Mouse (Mus musculus) NIH3T3 (cell line): ENCODE data around the gene Dusp12.

Experiments
- DNase-seq: peaks from one replicate; pipeline ENCODE4 v3.0.0-alpha.2; 2012; ENCODE audit warnings: low read depth

Dusp12 gene

DNA sequence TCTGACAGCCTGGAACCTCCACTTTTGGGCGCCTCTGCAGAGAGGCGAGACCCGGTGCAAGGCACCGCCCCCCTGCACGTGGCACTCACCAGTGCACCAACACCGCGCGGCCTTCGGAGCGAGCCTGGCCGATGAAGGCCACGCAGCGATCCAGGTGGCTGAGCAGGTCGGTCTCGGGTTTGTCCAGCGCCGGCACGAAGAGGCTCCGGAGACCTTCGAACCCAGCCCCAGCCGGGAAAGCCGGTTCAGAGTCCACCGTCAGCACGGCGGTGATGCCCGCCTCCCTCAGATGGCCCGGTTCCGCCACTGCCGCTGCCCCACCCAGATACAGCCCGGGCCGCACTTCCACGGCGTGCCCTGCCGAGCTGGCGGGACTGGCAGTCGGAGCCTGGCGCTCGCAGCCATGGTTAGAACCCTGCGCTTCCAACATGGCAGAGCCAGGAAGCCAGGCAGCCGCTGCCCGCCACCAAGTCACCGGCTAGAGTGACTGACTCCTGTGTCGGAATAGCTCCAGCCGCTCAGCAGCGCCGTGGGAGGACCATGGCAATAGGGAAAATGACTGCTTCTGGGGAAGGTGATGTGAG is at the start of gene Dusp12, which contains the start of gene Gm26620:
TSS of gene Dusp12 (minus strand) at position 563 of the 584 bp plus-strand sequence.
TSS of gene Gm26620 (plus strand) at position 88 of the 584 bp plus-strand sequence.
- DNase-seq, result peak; percentile 95

DNA sequence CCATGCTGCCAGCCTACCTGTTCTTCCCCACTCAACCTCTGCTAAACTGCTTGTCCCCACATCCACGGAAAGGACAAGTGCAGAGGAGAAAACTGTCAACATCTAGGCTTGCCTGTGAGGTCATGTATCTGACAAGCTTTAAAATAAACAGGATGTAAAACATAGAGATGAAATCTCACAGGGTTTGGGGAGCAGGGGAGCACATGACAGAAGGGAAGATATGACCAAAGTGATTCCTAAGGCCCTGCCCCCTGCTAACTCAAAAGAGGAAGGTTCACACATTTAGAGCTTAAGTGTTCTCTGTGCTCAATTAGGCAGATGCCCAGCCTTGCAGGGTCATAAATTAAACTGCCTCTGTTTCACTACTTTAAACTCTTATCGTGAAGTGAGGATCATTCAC is 49.0 kb upstream of the Dusp12 start:
- DNase-seq, result no peak

DNA sequence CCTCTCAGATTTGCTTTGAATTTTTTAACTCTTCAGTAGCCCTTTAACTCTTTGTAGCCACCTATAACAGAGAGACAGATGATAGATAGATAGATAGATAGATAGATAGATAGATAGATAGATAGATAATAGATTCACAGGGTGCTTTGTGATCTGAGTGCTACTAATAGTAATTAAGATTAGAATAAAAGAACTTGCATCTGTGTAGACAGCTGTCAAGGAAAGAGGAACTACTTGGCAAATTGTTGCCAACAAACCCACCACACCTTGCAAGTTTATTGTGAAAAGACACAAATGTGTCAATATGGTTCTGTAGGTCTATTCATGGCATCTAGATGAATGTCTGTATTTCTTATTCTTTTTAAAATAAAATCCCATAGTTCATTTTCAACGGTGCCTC is 48.6 kb upstream of the Dusp12 start:
- DNase-seq, result no peak

DNA sequence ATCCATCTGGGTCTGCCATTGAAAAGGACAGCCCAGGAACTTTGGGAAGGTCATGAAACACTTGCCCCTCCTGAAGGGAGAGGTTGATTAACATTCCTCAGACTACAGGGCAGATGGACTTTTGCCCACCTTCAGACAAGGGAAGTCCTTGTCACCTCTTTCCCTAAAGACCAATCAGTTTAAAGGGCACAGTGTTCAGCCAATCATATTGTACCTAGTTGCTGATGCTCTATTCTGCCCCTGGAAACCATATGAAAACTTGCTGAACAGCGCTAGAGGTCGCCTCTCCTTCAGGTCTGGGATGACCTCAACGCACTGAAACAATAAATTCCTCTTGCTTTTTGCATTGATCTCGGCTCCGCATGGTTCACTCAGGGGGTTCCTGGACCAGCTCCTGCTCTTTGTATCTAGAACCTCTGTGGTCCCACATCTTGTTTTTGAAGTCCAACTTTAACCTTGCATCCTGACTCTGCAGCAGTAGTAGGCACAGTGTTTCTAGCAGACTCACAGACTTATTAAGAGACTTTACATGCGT is 48.1 kb upstream of the Dusp12 start:
- no peak for DNase-seq

DNA sequence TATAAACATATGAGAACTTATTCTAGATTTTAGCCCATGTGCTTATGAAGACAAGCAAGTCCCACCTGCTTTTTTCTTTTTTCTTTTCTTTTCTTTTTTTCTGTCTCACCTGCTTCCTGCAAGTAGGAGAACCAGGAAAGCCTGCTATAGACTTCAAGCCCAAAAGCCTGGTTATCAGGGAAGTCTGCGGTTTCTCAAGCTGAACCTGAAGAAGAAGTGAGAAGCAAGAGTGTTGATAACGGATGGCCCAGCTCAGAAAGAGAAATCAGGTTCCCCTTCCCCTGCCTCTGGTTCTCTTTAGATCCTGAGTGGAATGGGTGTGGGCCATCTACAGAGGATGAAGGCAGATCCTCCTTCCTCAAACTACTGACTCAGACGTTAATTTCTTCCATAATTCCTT is 46.7 kb upstream of the Dusp12 start:
- DNase-seq, result no peak

DNA sequence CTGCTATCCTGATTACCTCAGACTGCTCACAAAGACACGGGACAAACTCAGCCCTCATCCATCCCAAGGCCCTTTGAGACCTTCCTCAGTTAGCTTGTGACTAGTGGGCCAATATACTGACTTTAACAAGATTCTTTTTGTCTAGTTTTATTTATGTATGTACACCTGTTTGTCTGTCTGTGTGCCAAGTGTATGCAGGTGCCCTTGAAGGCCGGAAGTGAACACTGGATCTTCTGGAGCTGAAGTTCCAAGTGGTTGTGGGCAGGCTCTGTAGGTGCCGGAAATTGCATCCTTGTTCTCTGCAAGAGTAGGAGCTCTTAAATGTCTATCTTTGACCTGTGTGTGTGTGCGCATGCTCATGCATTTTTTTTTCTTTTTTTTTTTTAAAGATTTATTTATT is 43.9 kb upstream of the Dusp12 start:
- no peak for DNase-seq

DNA sequence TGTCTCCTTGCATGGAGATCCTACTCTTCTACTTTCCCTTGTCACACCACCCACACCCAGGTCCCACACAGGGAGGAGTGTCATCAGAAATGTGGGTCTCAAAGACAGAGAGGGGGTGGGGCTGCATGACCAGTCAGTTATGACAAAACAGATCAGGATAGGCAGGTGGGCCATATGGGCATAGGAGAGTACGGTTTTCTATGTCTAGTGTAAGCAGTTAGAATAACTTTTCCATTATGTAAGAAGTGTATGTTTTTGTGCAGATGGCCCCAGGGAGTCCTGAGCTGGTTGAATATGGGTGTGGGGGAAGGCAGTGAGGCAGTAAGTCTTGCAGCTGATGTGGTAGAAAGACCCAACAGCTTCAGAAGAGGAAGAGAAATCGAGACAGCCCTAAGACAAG is 43.1 kb upstream of the Dusp12 start:
- no peak for DNase-seq

DNA sequence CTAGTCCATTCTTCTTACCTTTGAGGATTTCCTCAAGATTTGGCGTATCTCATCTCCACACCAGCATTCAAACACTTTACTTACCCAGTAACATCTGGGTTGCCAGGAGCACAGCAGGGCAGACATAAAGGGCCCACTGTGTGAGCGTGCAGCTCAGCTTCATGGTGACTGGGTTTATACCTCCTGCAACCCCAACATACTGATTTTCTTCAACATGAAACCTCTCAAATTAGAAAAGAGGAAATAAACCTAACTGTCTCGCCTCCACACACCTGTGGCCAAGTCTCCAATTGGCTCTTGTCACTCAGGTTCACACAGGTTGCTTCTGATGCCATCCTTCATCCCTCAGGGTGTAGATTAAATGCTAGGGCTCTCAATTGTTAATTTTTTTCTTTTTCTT is 42.0 kb upstream of the Dusp12 start, which contains the start of gene Fcrla:
TSS of gene Fcrla (minus strand) at position 206 of the 400 bp plus-strand sequence.
- DNase-seq, result no peak

DNA sequence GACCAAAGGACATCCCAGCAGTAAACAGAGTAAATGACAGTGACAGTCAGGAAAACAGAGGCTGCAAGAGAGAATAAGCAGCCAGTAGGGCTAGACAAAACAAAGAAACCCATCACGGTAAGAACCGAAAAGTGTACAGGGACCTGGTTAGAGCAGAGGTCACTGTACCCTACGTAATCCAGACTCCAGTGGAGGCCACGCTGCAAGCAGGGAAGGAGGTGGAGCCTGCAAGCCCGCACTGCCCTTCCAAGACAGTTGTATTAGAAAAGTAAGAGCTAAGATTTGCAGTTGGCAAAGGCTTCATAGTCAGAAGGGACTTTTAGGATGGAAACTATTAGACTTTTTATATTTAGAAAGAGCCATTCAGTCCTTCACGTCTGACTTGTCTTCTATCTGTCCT is 41.6 kb upstream of the Dusp12 start:
- DNase-seq, result no peak

DNA sequence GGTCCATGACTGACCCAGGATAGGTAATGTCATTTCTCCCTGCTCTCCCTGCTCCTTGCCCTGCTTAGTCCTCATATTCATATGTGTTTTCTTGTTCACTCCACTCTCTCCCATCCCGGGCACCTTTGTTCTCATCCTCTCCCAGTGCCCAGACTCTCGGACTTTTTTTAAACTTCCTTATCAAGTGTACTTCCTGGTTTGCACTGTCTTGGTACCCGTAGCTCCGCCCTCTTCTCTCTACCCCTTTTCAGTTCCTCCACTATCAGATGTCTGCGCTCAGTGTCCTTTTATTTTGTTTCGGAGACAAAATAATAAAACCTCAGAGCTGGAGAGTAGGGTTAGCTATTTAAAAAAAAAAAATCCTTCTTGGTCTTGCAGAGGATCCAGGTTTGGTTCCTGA is 39.1 kb upstream of the Dusp12 start:
- DNase-seq, result no peak

DNA sequence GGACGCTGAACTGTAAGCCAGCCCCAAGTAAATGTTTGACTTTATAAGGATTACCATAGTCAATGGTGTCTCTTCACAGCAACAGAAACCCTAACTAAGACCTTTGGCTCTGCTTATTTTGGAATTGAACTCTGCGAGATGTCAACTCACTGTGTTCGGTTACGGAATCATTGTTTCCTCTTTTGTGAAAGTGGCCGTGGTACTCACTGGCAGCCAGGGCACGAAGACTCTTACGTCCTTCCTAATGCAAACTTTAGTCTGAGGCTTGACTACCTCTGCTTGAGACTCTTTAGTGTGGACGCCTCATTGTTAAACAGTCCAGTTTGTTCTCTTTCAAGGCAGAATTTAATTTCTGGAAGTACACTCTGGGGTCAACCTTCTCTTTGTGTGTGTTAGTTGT is 34.0 kb upstream of the Dusp12 start:
- no peak for DNase-seq

DNA sequence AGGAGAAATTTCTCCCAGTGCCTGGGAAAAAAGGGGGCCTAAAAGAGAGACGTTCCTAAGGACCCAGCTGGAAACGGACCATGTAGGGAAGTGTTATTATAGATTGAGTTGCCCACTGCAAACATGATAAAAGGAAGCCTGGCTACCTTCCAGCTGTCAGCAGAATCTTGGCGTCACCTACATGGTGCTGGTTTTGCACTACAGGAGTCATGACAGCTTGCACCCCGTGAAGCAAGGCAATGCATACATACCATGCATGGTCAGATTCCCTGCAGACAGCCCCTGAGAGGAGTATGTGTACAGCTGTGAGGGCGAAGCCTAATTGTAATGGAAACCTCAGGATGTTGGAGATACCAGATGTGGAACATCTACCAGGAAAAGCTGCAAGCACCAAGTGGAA is 30.3 kb upstream of the Dusp12 start:
- DNase-seq, result no peak

DNA sequence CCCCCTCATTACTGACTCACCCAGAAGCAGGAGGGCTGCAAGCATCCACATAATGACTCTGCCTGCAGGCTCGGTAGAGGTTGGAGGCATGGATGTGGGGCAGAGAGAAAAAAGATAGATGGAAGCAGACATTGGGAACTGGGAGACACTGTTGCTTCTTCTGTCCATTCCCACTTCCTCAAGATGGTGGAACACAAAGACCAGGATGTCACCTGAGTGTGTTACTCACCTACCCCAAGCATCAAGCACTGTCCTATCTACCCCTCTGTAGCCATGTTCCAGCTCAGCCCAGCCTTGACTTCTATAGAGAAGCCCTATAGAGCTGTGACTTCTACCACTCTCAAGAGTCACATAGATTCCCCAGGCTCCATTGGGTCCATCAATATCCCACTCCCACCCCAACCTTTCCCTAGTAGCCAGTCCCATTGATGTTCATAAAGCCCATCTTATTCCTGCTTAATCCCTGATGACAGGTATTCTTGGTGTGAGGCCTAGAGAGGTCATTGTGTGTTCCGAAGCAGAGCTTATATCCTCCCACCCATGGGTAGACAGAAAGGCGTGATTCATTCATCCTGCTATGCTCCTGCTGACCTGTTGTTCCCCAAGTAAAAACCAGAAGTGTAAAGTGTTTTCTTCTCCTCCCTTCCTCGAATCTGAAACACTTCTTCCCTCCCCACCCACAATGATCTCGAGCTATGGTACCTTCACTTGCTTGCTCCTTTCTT is 27.7 kb upstream of the Dusp12 start, which contains the start of gene Fcrlb:
TSS of gene Fcrlb (minus strand) at position 51 of the 725 bp plus-strand sequence.
- peak; percentile 60 for DNase-seq

DNA sequence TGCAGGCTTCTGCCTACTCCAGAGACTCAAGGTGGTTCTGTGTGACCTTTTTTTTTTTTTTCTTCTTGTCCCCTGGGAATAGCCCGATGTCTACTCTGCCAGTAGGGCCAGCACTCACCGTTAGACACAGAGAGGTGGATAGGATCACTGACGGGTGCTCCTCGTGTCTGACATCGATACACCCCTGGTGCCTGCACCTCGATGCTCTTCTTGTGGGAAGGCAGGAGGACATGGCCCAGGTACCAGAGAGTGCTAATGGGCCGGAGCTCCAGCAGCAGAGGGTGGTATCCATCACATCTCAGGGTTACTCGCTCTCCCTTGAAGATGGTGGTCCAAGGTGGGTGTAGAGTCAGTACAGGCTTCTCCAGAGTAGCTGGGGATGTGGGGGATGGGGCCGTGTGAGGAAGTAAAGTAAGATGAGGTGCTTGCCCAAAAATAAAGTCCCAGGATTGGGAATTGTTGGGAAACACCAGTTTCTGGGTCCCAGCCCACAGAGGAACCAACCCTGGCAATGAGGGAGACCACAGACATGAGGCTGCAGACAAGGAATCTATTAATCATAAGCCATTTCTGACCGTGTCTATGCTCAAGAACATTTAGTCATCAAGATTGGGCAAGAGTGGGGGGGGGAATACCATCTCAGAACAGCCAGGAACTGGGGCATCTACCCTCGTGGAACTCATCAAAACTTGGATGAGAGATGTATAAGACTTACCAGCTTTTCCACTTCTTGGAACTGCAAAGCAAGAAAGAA is 26.7 kb upstream of the Dusp12 start:
- peak; percentile 96 for DNase-seq

DNA sequence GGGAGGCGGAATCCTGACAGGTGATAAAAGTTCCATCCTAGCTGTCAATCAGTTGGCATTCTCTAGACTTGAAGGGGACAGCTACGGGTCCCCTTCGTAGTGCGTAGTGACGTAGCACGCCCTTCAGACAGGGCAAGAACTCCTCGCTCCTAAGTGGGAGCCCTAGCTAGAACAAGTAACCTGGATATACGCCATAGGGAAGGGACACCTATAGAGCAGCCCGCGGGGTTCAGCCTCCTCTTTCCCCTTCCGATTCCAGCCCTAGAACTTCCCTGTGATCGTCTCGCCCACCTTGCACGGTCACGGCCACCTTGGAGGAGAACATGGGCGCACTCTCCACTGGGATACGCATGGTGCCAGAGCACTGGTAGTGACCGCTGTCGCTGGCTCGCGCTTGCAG is 23.0 kb upstream of the Dusp12 start:
- DNase-seq, result no peak

DNA sequence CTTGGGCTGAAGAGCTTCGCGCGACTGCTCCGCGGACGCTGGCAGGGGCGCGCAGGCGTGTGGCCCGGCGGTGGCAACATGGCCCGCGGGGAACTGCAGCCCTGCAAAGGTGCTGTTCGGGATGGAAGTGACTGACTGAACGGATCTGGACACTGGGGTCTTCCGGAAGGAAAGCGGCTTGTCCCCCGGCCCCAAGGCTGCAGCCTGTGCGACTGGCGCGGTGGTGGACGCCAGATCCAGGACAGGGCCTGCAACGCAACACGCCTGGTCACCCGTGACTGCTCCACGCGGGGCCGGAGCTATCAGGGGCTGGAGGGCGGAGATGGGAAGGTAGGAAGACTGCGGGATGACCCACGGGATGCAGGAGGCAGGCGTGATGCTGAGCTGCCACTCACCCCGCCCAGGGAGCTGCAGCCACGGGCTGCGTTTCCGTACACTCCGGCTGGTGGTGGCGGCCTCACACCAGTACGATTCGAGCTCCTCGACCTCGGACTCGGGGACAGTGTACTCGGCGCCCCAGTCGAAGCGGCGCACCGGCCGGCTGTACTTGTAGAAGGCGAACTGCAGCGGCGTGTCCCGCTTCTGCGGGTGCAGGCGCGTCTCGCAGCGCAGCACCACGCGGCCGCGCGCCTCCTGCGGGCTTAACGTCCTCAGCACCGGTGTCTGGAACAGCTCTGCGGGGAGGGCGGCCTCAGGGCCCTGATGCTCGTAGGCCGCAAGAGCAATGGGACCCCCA is 22.3 kb upstream of the Dusp12 start:
- no peak for DNase-seq

DNA sequence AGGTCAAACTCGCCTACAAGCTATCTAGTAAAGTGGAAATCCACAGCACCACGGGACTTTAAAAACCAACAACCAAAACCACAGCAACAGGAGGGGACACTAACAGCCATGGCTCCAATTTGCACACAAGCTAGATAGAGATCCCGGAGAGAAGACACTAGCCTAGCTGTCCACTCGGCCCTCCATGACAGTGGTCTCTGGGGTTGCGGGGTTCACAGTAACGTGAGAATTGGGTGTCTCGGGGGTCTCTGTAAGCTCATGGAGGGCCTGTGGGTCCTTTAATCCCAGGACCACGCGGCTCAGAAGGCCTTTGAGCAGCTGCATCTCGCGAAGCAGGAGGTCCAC is 21.7 kb upstream of the Dusp12 start:
- DNase-seq, result no peak

DNA sequence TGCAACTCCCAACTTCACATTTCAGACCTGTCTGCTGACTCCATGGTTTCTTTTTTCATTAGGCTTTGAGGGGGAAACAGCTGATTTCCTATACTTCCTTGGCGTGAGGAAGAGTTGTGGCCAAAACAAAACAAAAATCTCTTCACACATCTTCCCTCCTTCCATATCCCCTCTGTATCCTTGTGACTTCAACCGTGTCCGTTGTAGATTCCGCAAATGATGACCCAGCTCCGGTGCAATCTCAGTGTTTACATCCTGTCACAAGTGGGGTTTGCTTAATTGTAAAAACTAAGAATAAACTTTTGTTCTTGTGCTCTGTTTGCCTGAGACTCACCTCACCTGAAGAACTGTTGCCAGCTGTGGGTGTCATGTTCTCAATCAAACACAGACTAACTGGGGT is 18.1 kb upstream of the Dusp12 start:
- no peak for DNase-seq

DNA sequence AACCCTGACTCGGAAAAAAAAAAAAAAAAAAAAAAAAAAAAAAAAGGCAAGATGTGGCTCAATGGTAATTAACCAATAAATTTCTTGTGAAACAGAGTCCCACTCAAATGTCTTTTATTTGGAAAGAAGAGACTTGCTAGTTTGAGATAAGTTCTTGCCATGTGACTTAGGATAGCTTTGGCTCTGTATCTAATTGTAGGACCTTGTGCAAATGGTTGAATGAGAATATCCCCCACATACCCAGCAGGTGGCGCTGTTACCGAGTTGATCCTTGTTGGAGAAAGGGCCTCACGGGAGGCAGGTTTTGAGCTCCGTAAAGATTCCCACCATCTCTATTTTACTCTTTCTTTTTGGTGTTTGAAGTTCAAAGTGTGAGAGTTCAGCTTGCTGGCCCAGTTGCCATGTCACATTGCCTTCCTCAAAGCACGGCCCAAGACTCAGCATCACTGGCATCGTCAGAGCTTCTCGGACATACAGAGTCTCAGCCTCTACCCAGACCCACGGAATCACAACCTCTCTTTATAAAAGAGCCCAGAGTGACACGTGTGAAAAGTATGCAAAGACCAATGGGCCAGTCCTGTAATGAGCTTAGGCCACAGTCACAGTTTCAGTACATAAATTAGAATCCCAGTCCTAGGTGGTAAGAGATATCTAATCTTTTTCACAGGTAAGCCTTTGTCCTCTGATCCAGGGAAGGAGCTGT is 16.3 kb upstream of the Dusp12 start:
- peak; percentile 97 for DNase-seq

DNA sequence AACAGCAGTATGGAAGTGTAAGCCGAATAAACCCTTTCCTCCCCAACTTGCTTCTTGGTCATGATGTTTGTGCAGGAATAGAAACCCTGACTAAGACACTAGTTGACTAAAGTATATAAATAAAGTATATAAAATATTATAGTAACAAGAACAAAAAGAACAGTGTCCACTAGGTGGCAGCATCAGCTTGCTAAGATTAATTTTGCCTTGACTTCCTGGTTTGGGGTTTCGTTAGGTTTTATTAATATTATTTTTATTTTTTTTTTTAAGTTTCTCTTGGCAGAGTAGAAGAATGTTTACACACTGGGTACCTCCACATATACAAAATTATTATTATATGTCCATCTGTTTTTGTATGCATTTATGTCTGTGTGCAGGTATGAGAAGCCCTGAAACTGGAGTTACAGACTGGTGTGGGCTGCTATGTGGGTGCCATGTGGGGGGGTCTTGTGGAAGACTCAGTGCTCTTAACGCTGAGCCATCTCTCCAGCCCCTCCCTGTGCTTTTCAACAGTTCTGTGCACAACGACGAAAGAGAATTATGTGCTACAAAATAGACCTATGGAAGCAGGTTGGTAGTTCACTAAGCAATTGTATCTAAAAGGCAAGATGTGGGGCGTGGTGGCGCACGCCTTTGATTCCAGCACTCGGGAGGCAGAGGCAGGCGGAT is 15.6 kb upstream of the Dusp12 start:
- peak; percentile 93 for DNase-seq
